Mouse (Mus musculus) MEL (cell line): Measurements from ENCODE around the gene Dppa5a.
"Not testable (repeated sequence)": the region's sequence is repeated elsewhere in the genome, so short reads cannot be mapped to it uniquely, and the experiment has no call there.

ENCODE experiments used
- BHLHE40 ChIP-seq: IDR thresholded peaks from 2 replicates; pipeline ENCODE4 v1.6.1; 2012; ENCODE audit warnings: low read depth, mild to moderate bottlenecking, inconsistent platforms, low read length, improper control_type of control experiment, borderline replicate concordance
- CTCF ChIP-seq, 3 experiments: IDR thresholded peaks in 2 of 3; conservative IDR thresholded peaks in 1 of 3; 2 replicates each; pipeline ENCODE4 v1.5.1; 2011 to 2012; ENCODE audit warnings: low read length in 3 of 3, low read depth in 2 of 3, mild to moderate bottlenecking in 2 of 3, improper control_type of control experiment in 1 of 3, inconsistent platforms in 1 of 3, mixed read lengths in 1 of 3, moderate library complexity in 1 of 3; ENCODE audit not compliant: control insufficient read depth in 1 of 3, insufficient read depth in 1 of 3, poor library complexity in 1 of 3, severe bottlenecking in 1 of 3
- ELF1 ChIP-seq: IDR thresholded peaks from 2 replicates; pipeline ENCODE4 v1.6.1; 2014; ENCODE audit warnings: low read depth, mild to moderate bottlenecking, inconsistent platforms, low read length, improper control_type of control experiment, moderate library complexity
- EP300 ChIP-seq, 2 experiments: IDR thresholded peaks; 2 replicates each; pipeline ENCODE4 v1.6.1; 2011; ENCODE audit warnings: improper control_type of control experiment in 2 of 2, low read length in 2 of 2, low read depth in 1 of 2, mild to moderate bottlenecking in 1 of 2
- GATA1 ChIP-seq: IDR thresholded peaks from 2 replicates; pipeline ENCODE4 v1.6.1; 2011; ENCODE audit warnings: low read depth, low read length, improper control_type of control experiment
- MAFK ChIP-seq: IDR thresholded peaks from 2 replicates; pipeline ENCODE4 v1.6.1; 2011; ENCODE audit warnings: low read depth, mild to moderate bottlenecking, low read length, improper control_type of control experiment, borderline replicate concordance
- MAZ ChIP-seq: IDR thresholded peaks from 2 replicates; pipeline ENCODE4 v1.6.1; 2012; ENCODE audit warnings: low read depth, mild to moderate bottlenecking, inconsistent platforms, low read length, improper control_type of control experiment
- MXI1 ChIP-seq: IDR thresholded peaks from 2 replicates; pipeline ENCODE4 v1.6.1; 2011; ENCODE audit warnings: mild to moderate bottlenecking, low read depth, low read length, improper control_type of control experiment
- NELFE ChIP-seq: IDR thresholded peaks from 2 replicates; pipeline ENCODE4 v1.6.1; 2011; ENCODE audit warnings: low read depth, low read length, improper control_type of control experiment
- POLR2A ChIP-seq, 2 experiments: IDR thresholded peaks; 2 replicates each; pipeline ENCODE4 v1.6.1; 2011 to 2012; ENCODE audit warnings: low read length in 2 of 2, mild to moderate bottlenecking in 2 of 2, control low read depth in 1 of 2, improper control_type of control experiment in 1 of 2, low read depth in 1 of 2, moderate library complexity in 1 of 2; ENCODE audit not compliant: control insufficient read depth in 1 of 2, insufficient read depth in 1 of 2, poor library complexity in 1 of 2
- TAL1 ChIP-seq: IDR thresholded peaks from 2 replicates; pipeline ENCODE4 v1.6.1; 2012; ENCODE audit warnings: mild to moderate bottlenecking, inconsistent platforms, low read length, moderate library complexity, mixed read lengths
- USF1 ChIP-seq: IDR thresholded peaks from 2 replicates; pipeline ENCODE4 v1.6.1; 2014; ENCODE audit warnings: low read depth, mild to moderate bottlenecking, inconsistent platforms, low read length, improper control_type of control experiment, moderate library complexity
- USF2 ChIP-seq, 2 experiments: IDR thresholded peaks; 2 replicates each; pipeline ENCODE4 v1.6.1; 2011 to 2012; ENCODE audit warnings: improper control_type of control experiment in 2 of 2, low read length in 2 of 2, borderline replicate concordance in 1 of 2, inconsistent platforms in 1 of 2, low read depth in 1 of 2, mild to moderate bottlenecking in 1 of 2; ENCODE audit not compliant: insufficient read depth in 1 of 2

GRCm38 (mm10) chr9:78345235-78345634 lies 22.7 kb downstream of the Dppa5a start:
- TF ChIP-seq NELFE; CTCF (IDR thresholded peaks at IDR 0.05 in 2 of 3, conservative IDR thresholded peaks at IDR 0.05 in 1 of 3; ENCODE audit: control insufficient read depth in 1 of 3, insufficient read depth in 1 of 3, low read depth in 2 of 3, low read length in 3 of 3, poor library complexity in 1 of 3, severe bottlenecking in 1 of 3); USF2 (IDR thresholded peaks at IDR 0.05; ENCODE audit: borderline replicate concordance in 1 of 2, insufficient read depth in 1 of 2, low read depth in 1 of 2, low read length in 2 of 2); USF1; POLR2A (IDR thresholded peaks at IDR 0.05; ENCODE audit: control insufficient read depth in 1 of 2, insufficient read depth in 1 of 2, low read depth in 1 of 2, low read length in 2 of 2, poor library complexity in 1 of 2); TAL1; ELF1; GATA1; MAZ; MAFK; BHLHE40; MXI1; EP300 (IDR thresholded peaks at IDR 0.05; ENCODE audit: low read depth in 1 of 2, low read length in 2 of 2): not testable (repeated sequence)
